Mouse (Mus musculus) layer of hippocampus, adult 9-10 months (tissue): ENCODE data around the gene Sf3b3.

Experiments
- DNase-seq: peaks from one replicate; pipeline ENCODE4 v3.0.0; 2022; ENCODE audit warnings: low spot score

The Sf3b3 gene

DNA sequence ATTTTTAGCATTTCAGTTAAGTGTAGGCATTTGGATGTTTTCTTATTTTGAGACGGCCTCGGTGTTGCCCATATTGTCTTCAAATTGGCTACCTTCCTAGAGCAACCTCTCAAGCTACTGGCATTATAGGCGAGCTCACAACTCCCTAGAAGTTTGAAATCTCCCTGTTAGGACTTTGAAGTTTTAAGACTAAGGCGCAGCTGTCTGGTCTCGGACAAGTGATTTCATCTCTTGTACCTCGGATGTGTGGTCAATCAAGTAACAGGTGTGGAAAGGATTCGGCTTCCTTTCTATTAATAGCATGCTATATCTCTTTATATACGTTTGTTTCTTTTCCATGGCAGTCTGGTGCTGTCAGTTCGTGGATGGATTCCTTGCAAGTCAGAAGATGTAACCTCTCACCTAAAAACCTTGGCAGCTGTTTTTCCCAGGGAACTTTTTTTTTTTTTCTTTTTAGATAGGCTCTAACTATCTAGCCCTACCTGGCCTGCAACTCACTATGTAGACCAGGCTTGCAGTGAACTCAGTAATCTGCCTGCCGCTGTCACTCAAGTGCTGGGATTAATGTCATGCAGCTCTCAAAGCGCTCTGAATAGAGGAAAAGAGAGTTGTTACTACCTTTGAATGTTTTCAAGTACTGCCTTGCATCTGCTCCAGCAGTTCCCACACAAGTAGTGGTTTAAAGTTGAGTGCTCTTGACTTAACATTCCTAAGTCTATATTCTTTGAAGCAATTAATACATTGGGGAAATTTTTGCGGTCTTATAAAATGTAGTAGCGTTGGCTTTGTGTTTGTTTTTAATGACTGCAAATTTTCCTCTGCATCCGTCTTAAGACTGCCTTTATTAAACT is 1.3 kb upstream of the Sf3b3 start:
- DNase-seq: no peak

- DNase-seq: peak; percentile 5
These were observed 573 bp upstream of the Sf3b3 start for GRCm38 (mm10) chr8:110847171-110847549.

DNA sequence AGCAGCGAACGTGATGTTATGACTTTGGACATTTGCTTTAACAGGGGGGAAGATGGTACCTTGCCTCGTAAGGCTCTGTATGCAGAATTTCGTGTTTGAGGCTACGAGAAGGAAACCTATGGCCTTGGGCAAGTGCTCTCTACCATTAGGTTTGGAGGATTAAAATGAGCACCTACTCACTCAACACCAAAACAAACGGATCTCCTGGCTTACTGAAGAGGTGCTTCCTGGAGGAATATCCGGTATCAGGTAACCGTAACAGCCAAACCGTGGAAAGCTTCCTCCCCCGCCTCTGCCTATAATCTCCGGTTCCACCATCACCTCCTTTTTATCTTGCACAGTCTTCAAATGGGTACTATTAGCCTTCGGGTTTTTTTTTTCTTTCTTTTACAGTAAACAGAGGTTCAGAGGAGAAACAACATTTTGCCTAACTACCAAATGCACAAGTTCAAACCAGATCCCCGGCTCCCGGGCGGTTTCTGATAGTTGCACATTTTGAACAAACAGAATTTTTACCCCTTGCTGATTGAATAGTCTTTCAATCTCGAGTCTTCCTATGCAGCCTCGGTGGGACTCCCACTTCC is 674 bp downstream of the Sf3b3 start:
- no peak for DNase-seq

GRCm38 (mm10) chr8:110844941-110845340 is 1.6 kb downstream of the Sf3b3 start:
- no peak for DNase-seq

DNA sequence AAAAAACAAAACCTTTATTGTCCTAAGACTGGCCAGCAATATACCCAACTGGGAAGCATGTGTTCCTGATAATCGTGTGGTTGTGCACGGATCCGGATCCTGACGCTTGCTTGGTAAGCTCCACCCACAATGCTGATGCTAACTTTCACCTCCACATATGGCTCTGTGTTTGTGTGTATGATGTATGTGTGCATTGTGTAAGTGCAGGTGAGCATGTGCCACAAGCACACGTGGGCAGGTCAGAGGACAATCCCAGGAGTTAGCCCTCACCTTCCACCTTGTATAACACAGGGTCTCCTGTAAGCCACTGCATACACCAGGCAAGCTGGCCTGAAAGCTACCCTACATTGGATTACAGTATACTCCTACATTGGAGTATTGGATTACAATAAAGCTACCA is 3.4 kb downstream of the Sf3b3 start:
- DNase-seq: no peak

DNA sequence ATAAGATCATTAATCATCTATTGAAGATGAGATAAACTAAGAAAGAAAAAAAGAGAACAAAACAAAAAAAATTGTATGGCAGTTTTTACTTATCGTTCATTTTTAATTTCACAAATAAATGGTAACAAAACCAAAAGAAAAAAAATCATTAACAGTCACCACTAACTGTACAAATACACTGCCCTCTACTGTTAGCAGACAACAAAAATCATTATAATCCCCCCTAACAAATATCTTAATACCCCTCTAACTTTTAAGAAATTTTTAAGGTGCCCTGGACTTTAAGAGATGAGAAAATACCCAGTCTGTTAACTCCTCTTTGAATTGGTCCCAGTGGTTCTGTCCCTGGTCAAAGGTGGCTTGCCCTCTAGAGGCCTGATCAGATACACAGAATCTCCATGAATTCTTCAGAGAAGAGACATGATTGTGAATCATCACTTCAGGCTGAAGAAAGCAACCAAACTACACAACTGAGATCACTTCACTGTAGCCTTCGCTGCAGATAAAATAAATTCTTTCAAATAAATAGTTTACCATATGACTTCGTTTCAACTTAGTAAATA is 4.5 kb downstream of the Sf3b3 start:
- DNase-seq: no peak

GRCm38 (mm10) chr8:110831956-110832355 is 14.6 kb downstream of the Sf3b3 start:
- DNase-seq: no peak

GRCm38 (mm10) chr8:110828511-110828910 is 18.1 kb downstream of the Sf3b3 start:
- DNase-seq: no peak

GRCm38 (mm10) chr8:110824861-110825260 is 21.7 kb downstream of the Sf3b3 start:
- no peak for DNase-seq

GRCm38 (mm10) chr8:110821960-110822359 is 24.6 kb downstream of the Sf3b3 start:
- no peak for DNase-seq

DNA sequence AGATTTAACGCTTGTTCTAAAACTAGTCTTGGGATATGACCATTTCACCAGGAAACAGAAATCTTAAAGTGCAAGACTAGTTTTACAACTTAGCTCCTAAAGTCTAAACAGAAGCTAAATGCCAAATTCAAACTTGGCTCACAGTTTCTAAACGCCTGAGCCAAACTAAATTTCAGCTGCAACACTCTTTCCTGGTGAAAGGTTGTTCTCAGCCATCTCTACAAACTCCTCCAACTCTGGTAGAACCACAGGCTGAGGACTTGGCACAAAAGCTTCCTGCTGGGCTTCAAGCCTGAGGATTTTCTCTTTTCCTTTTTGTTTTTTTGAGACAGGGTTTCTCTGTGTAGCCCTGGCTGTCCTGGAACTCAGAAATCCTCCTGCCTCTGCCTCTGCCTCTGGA is 26.3 kb downstream of the Sf3b3 start:
- no peak for DNase-seq

GRCm38 (mm10) chr8:110818593-110818992 is 28.0 kb downstream of the Sf3b3 start:
- no peak for DNase-seq

GRCm38 (mm10) chr8:110816990-110817389 is 29.6 kb downstream of the Sf3b3 start:
- DNase-seq: no peak

DNA sequence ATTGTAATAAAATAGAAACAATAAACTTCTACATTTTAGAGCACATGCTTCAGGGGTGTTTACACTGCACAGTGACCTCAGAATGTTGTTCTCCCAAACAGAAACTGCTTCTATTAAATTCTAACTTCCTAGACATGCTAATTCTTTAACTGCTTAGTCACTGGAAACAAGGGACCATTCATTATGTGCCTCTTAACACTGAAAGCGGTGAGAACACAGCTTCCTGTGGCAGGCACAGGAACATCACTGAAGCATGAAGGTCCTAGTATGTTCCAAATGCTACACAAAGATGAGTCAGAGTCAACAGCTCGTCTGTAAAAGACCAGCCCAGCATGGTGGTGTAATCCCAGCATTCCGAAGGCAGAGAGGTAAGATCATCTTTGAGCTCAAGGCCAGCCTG is 31.3 kb downstream of the Sf3b3 start:
- DNase-seq: no peak

GRCm38 (mm10) chr8:110813081-110813812 is 33.3 kb downstream of the Sf3b3 start:
- no peak for DNase-seq

- no peak for DNase-seq
These were observed 34.1 kb downstream of the Sf3b3 start for GRCm38 (mm10) chr8:110812349-110813080.

GRCm38 (mm10) chr8:110811793-110812192 is 34.8 kb downstream of the Sf3b3 start:
- no peak for DNase-seq

DNA sequence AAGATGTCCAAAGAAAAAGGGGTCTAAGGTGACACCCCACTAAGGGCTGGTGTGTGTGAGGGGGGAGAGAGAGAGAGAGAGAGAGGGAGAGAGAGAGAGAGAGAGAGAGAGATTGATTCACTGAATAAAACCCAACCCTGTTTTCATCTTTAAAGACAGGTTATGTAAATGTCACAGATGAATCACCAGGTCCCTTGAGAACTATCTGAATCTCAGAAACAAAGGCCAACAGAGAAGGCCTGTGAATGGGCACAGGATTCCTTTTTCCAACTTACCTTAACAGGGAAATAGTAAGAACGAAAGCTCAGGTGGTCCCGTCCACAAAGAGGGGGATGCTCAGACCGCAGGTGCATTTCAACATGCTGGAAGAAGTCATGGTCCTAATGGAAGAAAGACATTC is 35.5 kb downstream of the Sf3b3 start:
- DNase-seq: no peak

DNA sequence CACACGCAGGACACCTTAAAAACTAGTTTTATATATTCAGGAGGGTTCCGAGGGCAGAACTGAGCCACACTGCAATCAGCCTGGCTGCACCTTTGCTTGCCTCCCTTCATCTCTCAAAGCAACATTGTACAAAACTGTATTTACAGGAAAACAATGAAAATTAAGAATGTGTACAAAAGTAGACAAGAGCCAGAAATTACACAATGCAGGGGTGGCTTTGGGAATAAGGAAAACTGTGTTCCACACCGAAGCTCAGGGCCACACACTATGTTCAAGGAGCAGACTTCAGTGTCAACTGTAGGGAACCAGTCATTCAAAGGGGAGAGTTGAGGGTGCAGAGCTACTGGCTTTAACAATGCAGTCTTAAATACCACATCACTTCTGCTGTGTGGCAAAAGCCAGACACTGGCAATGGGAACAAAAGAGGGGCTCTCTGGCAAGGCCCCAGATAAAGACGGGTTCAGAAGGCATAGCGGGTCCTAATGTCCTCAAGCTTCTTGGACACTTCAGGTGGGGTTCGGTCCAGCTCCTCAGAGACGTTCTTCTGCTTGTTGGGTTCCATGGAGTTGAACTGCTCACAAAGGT is 36.0 kb downstream of the Sf3b3 start:
- DNase-seq: no peak

DNA sequence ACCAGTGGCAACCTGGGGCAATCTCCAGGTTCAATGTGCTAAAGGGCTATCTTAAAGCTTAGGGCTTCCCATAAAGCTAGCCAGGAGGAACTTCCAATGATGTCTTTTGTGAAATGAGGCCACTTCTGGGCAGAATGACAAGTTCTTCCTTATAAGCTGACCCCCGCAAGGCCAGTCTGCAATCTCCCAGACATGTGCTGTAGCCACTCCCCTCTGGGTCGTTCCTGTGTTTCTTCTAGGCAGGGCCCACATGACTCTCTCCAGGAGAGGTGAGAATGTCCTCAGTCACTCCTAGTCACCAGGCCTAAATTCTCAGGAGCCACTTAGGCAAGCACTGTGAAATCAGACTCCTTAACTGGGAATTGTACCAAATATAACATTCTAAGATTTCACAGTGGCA is 36.8 kb downstream of the Sf3b3 start:
- no peak for DNase-seq
